Mouse (Mus musculus) CH12.LX (cell line): Measurements from ENCODE around the gene Arhgef39. TPM values are rescaled to one million over a fixed set of nuclear protein-coding genes. Genes with fewer than 3 reads are reported as not detected.

Experiments
- DNase-seq: peaks from one replicate; pipeline ENCODE4 v3.0.0-alpha.2; 2013; ENCODE audit errors: extremely low read depth
- H3K27ac ChIP-seq: 2 replicates; pipeline ENCODE4 v1.5.1; 2012; ENCODE audit warnings: low read depth, mild to moderate bottlenecking, control low read depth, moderate library complexity; ENCODE audit not compliant: insufficient read depth
- H3K27me3 ChIP-seq: replicated peaks from 2 replicates; pipeline ENCODE3; 2012; ENCODE audit warnings: inconsistent platforms
- H3K36me3 ChIP-seq, 2 experiments: replicated peaks in 1 of 2; 2 replicates each; pipeline versions ENCODE3 to v1.6.1; 2012; ENCODE audit warnings: inconsistent platforms in 1 of 2, low read length in 1 of 2, mild to moderate bottlenecking in 1 of 2, mixed read lengths in 1 of 2, moderate library complexity in 1 of 2; ENCODE audit not compliant: control insufficient read depth in 1 of 2, insufficient read depth in 1 of 2
- H3K4me1 ChIP-seq, 2 experiments: 2 replicates each; pipeline ENCODE4 v1.6.1; 2012; ENCODE audit warnings: inconsistent platforms in 1 of 2, moderate library complexity in 1 of 2; ENCODE audit not compliant: insufficient read depth in 2 of 2, control insufficient read depth in 1 of 2
- H3K4me2 ChIP-seq: 2 replicates; pipeline ENCODE4 v1.6.1; 2012; ENCODE audit warnings: low read depth, mild to moderate bottlenecking, control low read depth; ENCODE audit not compliant: poor library complexity, insufficient read depth, severe bottlenecking
- H3K4me3 ChIP-seq, 3 experiments: fragments of 150-350 bp in 1 of 3; sonication (generic) in 1 of 3; replicated peaks in 1 of 3; 2 replicates each; pipeline versions ENCODE3 to v1.5.1; 2011 to 2012; ENCODE audit warnings: low read depth in 2 of 3, low read length in 2 of 3, mild to moderate bottlenecking in 2 of 3, moderate library complexity in 2 of 3, control low read depth in 1 of 3, improper control_type of control experiment in 1 of 3, inconsistent platforms in 1 of 3, mixed read lengths in 1 of 3; ENCODE audit not compliant: poor library complexity in 1 of 3
- H3K79me2 ChIP-seq: replicated peaks from 2 replicates; pipeline ENCODE4 v1.6.1; 2012; ENCODE audit warnings: mild to moderate bottlenecking, moderate library complexity; ENCODE audit not compliant: control insufficient read depth, poor library complexity, insufficient read depth, severe bottlenecking; ENCODE audit errors: extremely low read depth
- H3K9ac ChIP-seq: 2 replicates; pipeline ENCODE4 v1.6.1; 2012; ENCODE audit warnings: low read depth, mild to moderate bottlenecking, control low read depth, moderate library complexity; ENCODE audit not compliant: insufficient read depth
- H3K9me3 ChIP-seq: replicated peaks from 2 replicates; pipeline ENCODE3; 2012; ENCODE audit warnings: low read length, inconsistent platforms, mixed read lengths
- CHD1 ChIP-seq: IDR thresholded peaks from 2 replicates; pipeline ENCODE4 v1.6.1; 2012; ENCODE audit warnings: low read depth, low read length, improper control_type of control experiment, inconsistent platforms
- CHD2 ChIP-seq: IDR thresholded peaks from 2 replicates; pipeline ENCODE4 v1.6.1; 2011; ENCODE audit warnings: low read length, improper control_type of control experiment
- ELF1 ChIP-seq: IDR thresholded peaks from 2 replicates; pipeline ENCODE4 v1.6.1; 2014; ENCODE audit warnings: low read depth, mild to moderate bottlenecking, inconsistent platforms, low read length, improper control_type of control experiment
- MXI1 ChIP-seq: IDR thresholded peaks from 2 replicates; pipeline ENCODE4 v1.6.1; 2011; ENCODE audit warnings: mild to moderate bottlenecking, low read depth, low read length, improper control_type of control experiment
- MYC ChIP-seq: IDR thresholded peaks from 2 replicates; pipeline ENCODE4 v1.6.1; 2011; ENCODE audit warnings: low read depth, mild to moderate bottlenecking, improper control_type of control experiment, low read length
- NRF1 ChIP-seq: IDR thresholded peaks from 2 replicates; pipeline ENCODE4 v1.6.1; 2014; ENCODE audit warnings: low read depth, mild to moderate bottlenecking, inconsistent platforms, low read length, improper control_type of control experiment, moderate library complexity
- PAX5 ChIP-seq: IDR thresholded peaks from 2 replicates; pipeline ENCODE4 v1.6.1; 2012; ENCODE audit warnings: low read length, inconsistent platforms, mixed read lengths
- POLR2A ChIP-seq: IDR thresholded peaks from 2 replicates; pipeline ENCODE4 v1.6.1; 2011; ENCODE audit warnings: low read depth, mild to moderate bottlenecking, improper control_type of control experiment, low read length
- RAD21 ChIP-seq: IDR thresholded peaks from 2 replicates; pipeline ENCODE4 v1.6.1; 2011; ENCODE audit warnings: low read depth, mild to moderate bottlenecking, low read length, improper control_type of control experiment, moderate library complexity
- SMC3 ChIP-seq: IDR thresholded peaks from 2 replicates; pipeline ENCODE4 v1.6.1; 2011; ENCODE audit warnings: low read depth, low read length, improper control_type of control experiment
- USF1 ChIP-seq: IDR thresholded peaks from 2 replicates; pipeline ENCODE4 v1.6.1; 2014; ENCODE audit warnings: low read depth, mild to moderate bottlenecking, inconsistent platforms, low read length, improper control_type of control experiment
- dilution Hi-C: fragments of 300-500 bp; cut with MboI; formaldehyde crosslinking; loops from 2 replicates; pipeline ENCODE4 v1.14.3; 2020; ENCODE audit warnings: low sequenced_read_pairs; ENCODE audit not compliant: extremely low pct_unique_long_range_greater_than_20kb, extremely low pct_ligation_motif_present
- in situ Hi-C: fragments of 300-500 bp; cut with MboI; formaldehyde crosslinking; loops from 3 replicates; pipeline ENCODE4 v1.14.3; 2019; ENCODE audit warnings: low sequenced_read_pairs, low pct_ligation_motif_present, low pct_unique_long_range_greater_than_20kb, mixed read lengths
- polyA plus RNA-seq: library from polyadenylated mRNA; unstranded; fragments of >175 nt; gene quantifications from 2 replicates; pipeline ENCODE4 v1.2.1, GENCODE M21; 2012; ENCODE audit warnings: low read depth; ENCODE audit not compliant: insufficient read length
- total RNA-seq, 2 experiments: library from RNA; depleted of rRNA; stranded (reverse); fragments of 300-350 nt in 1 of 2; fragments of >200 nt in 1 of 2; gene quantifications; 2 replicates each; pipeline ENCODE4 v1.2.3; 2012 to 2014

Gene Arhgef39
- total and polyA plus RNA-seq, 3 experiments, result 4.8 to 7.5 (median 7.1) TPM

DNA sequence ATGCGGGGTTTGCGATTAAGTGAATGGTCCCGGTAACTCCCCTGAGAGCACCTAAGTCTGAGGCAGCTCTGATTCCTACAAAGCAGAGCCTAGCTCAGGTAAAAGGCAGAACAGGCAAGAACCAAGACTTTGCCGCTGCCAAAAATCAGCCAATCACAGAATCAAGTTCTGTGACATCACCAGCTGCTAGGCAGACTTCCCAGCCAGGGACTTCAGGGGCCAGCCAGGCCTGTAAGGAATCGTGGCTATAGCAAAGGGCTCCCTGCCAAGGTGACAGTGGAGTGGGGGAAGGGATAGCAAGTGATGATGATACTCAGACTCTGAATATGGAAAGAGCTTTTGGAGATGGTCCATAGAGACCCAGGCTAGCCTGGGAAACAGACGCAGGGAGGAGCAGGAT lies 20.5 kb upstream of the Arhgef39 start:
- no peaks in the 10 kb centered on the region for H3K36me3 ChIP-seq
- dilution Hi-C loops, result no loop called here

DNA sequence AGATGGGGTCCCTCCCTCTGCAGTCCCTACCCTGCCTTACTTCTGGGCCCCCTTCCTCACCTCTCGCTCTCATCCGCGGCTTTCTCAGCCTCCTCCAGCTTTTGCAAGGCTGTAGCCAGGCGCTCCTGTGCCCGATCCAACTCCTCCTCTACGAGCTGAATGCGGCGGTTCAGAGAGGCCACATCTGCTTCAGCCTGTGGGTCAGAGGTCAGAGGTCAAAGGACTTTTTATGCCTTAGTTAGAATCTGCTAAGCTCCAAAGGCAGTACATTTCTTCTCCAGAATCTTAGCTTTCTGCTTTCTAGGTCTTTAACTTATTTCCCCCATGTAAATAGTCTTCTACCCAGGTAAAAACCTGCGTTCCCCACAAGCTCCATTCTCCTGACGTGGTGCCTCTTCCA lies 20.1 kb upstream of the Arhgef39 start:
- Histone ChIP-seq H3K9ac (no peak overlapping the region), H3K27me3 (peaks cover 62% of the 10 kb centered on the region), H3K4me2 (no peak overlapping the region), H3K79me2 (no peaks in the 10 kb centered on the region), H3K4me3 (no peak overlapping the region), H3K4me1 (peaks cover 0 to 20% of the 10 kb centered on the region in 2 experiments; a peak in 2 of 4 replicates), H3K27ac (no peak overlapping the region), H3K36me3 (no peaks in the 10 kb centered on the region), H3K9me3 (no peaks in the 10 kb centered on the region)
- dilution Hi-C loops (no loop called here), in situ Hi-C loops (no loop called here)
- no peak for TF ChIP-seq CHD1
- TF ChIP-seq ELF1, result no peak
- no peak for TF ChIP-seq MXI1
- DNase-seq, result no peak

More for the DNA sequence above, 20.5 kb upstream of the Arhgef39 start:
- peaks cover 0 to 20% of the 10 kb centered on the region in 2 experiments; a peak in 2 of 4 replicates for H3K4me1 ChIP-seq
- in situ Hi-C loops, result no loop called here
- H3K9me3 ChIP-seq, result no peaks in the 10 kb centered on the region
- peak; percentile 79 for DNase-seq
- H3K27ac ChIP-seq, result no peak overlapping the region
- peak; percentile 28; the same call in 1 of the 2 replicates for TF ChIP-seq NRF1
- TF ChIP-seq RAD21, result no peak
- peak; percentile 99 for TF ChIP-seq CHD2
- H3K27me3 ChIP-seq, result peaks cover 61% of the 10 kb centered on the region
- no peak overlapping the region for H3K4me3 ChIP-seq
- no peak overlapping the region for H3K4me2 ChIP-seq
- H3K79me2 ChIP-seq, result no peaks in the 10 kb centered on the region
- H3K9ac ChIP-seq, result no peak overlapping the region

DNA sequence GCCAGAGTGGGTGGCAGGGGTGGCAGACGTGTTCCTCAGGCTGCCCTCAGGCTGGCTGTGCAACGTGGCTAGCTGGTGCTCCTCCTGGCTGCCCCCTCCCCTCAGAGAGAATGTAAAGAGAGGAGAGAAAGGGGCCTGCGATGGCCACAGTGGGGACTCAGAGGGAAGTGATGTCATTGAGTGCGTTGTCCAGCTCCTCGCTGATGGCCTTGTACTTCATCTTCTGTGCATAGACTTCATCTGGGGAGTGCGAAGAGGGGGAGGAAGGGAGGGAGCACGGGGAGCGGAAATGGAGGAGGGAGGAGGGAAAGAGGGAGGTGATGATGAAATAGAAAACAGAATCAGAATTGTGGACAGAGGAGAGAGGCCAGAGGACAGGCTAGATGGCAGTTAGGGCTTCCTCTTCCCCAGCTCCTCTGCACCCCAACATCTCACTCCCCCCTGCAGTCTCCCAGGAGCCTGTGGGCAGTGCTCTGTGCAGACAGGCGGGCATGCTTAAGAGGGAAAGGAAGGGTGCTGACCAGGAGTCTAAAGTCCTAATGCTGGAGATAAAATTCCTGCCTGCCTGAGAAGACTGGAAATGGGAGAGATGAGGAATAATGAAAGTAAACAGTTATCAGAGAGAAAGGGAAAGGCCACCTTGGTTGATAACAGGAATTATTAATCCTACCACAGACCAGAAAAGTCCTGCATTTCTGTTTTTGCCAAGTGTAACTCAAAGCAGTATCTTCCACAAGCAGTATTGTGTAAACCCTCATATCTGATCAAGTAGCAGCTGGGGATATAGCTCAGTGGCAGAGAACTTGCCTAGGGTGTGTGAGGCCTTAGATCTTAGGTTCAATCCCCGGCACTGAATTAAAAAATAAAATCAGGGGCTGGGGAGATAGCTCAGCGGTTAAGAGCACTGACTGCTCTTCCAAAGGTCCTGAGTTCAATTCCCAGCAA lies 16.5 kb upstream of the Arhgef39 start:
- H3K27me3 ChIP-seq, result peaks cover 69% of the 10 kb centered on the region
- H3K36me3 ChIP-seq, result no peaks in the 10 kb centered on the region
- in situ Hi-C loops, result no loop called here
- no peaks in the 10 kb centered on the region for H3K79me2 ChIP-seq
- H3K9me3 ChIP-seq, result no peaks in the 10 kb centered on the region
- H3K4me3 ChIP-seq, result no peak overlapping the region
- no peak overlapping the region for H3K4me2 ChIP-seq
- H3K9ac ChIP-seq, result no peak overlapping the region
- TF ChIP-seq POLR2A (no peak), SMC3 (no peak), PAX5 (no peak), USF1 (no peak), CHD2 (no peak), MYC (no peak)
- TF ChIP-seq, all 38 proteins: peak for 0
- Histone ChIP-seq H3K4me1 (peaks cover 0 to 9% of the 10 kb centered on the region in 2 experiments; a peak in 2 of 4 replicates), H3K27ac (no peak overlapping the region)
- dilution Hi-C loops, result no loop called here
- no peak for DNase-seq
